Mouse (Mus musculus) kidney, embryonic 16.5 days (tissue): ENCODE data around the gene Lrrn4cl. TPM values are rescaled to one million over a fixed set of nuclear protein-coding genes. Genes with fewer than 3 reads are reported as not detected.

Experiments used
- ATAC-seq: fragments of 200-750 bp; cut with Nextera tagmentation; 2 replicates; pipeline ENCODE4 v1.8.0; 2017; ENCODE audit warnings: moderate TSS enrichment; ENCODE audit not compliant: low FRiP score, low TSS enrichment
- H3K27ac ChIP-seq: fragments of 300-500 bp; sonication (generic); 2 replicates; pipeline ENCODE4 v1.5.1; 2014; ENCODE audit warnings: low read length
- H3K27me3 ChIP-seq: fragments of 300-500 bp; sonication (generic); 2 replicates; pipeline ENCODE4 v1.6.1; 2014; ENCODE audit warnings: low read length, control low read depth, mixed read lengths; ENCODE audit not compliant: insufficient read depth
- H3K36me3 ChIP-seq: fragments of 300-500 bp; sonication (generic); 2 replicates; pipeline ENCODE4 v1.6.1; 2014; ENCODE audit warnings: low read length, control low read depth, mixed read lengths; ENCODE audit not compliant: insufficient read depth
- H3K4me1 ChIP-seq: fragments of 300-500 bp; sonication (generic); 2 replicates; pipeline ENCODE4 v1.6.1; 2014; ENCODE audit warnings: low read length, control low read depth, mixed read lengths; ENCODE audit not compliant: insufficient read depth
- H3K4me2 ChIP-seq: fragments of 300-500 bp; sonication (generic); replicated peaks from 2 replicates; pipeline ENCODE4 v1.6.1; 2014; ENCODE audit warnings: low read depth, low read length
- H3K4me3 ChIP-seq: fragments of 300-500 bp; sonication (generic); 2 replicates; pipeline ENCODE4 v1.5.1; 2014; ENCODE audit warnings: mild to moderate bottlenecking, low read length
- H3K9ac ChIP-seq: fragments of 300-500 bp; sonication (generic); replicated peaks from 2 replicates; pipeline ENCODE4 v1.6.1; 2014; ENCODE audit warnings: low read length
- H3K9me3 ChIP-seq: fragments of 300-500 bp; sonication (generic); 2 replicates; pipeline ENCODE4 v1.6.1; 2016; ENCODE audit warnings: low read length, control low read depth
- WGBS: fragments of 180-500 bp; shearing (Covaris S2); extraction: QIAGEN DNeasy Blood & Tissue Kit; methylation state at CpG from one replicate; pipeline ENCODE4 v1.1.7; 2014; 5-methylcytosine and 5-hydroxymethylcytosine counted together
- polyA plus RNA-seq: library from polyadenylated mRNA; unstranded; fragments of >200 nt; fragmentation: Nextera tagmentation; extraction: Ambion mirVana; gene quantifications from 2 replicates; pipeline ENCODE4 v1.2.1, GENCODE M21; 2015

Gene Lrrn4cl
- 0.75 and 1.0 TPM in 2 replicates for polyA plus RNA-seq

GRCm38 (mm10) chr19:8850402-8850901 lies at the start of gene Lrrn4cl:
Lrrn4cl (plus strand) TSS chr19:8850768.
- Histone ChIP-seq H3K27ac (no peak within 1 kb of the TSS), H3K9ac (peak within 1 kb of the TSS; percentile 23; the same call in 1 of the 2 replicates)
- 23% methylated on average over 7 of the region's 7 CpGs for WGBS

GRCm38 (mm10) chr19:8802130-8802821 lies 48.3 kb upstream of the Lrrn4cl start, which contains the start of gene Zbtb3:
Zbtb3 (plus strand) TSS chr19:8802555.
- H3K36me3 ChIP-seq: peaks cover 16% of the 10 kb centered on the region; the same call in 1 of the 2 replicates
- H3K27me3 ChIP-seq: no peaks in the 10 kb centered on the region
- 0% methylated on average over 30 of the region's 30 CpGs for WGBS
- peaks cover 15% of the 10 kb centered on the region for H3K4me1 ChIP-seq
- H3K9ac ChIP-seq: peak within 1 kb of the TSS; percentile 79
- H3K4me2 ChIP-seq: peak within 1 kb of the TSS; percentile 84
- no peaks in the 10 kb centered on the region for H3K9me3 ChIP-seq
- ATAC-seq: peak; percentile 97
- peak within 1 kb of the TSS; percentile 81 for H3K4me3 ChIP-seq
- H3K27ac ChIP-seq: peak within 1 kb of the TSS; percentile 95

More at GRCm38 (mm10) chr19:8850402-8850901, at the start of gene Lrrn4cl:
- H3K4me1 ChIP-seq: 0 out of 2 replicates have a peak, but pooled peaks cover 7% of the 10 kb centered on the region
- H3K9me3 ChIP-seq: no peaks in the 10 kb centered on the region
- H3K4me3 ChIP-seq: no peak within 1 kb of the TSS
- 0 out of 2 replicates have a peak within 1 kb of the TSS, but pooled peaks have one; percentile 14 for H3K4me2 ChIP-seq
- no peaks in the 10 kb centered on the region for H3K27me3 ChIP-seq
- H3K36me3 ChIP-seq: peaks cover 21% of the 10 kb centered on the region
- ATAC-seq: peak; percentile 49; the same call in 1 of the 2 replicates

- peak overlapping the region; percentile 84 for H3K4me2 ChIP-seq
- WGBS: 89% methylated on average over 9 of the region's 9 CpGs
- no peak for ATAC-seq
- no peak overlapping the region; the same call in 1 of the 2 replicates for H3K9ac ChIP-seq
- H3K27ac ChIP-seq: no peak overlapping the region
- peak overlapping the region; percentile 81 for H3K4me3 ChIP-seq
- H3K4me1 ChIP-seq: peaks cover 10% of the 10 kb centered on the region
- H3K9me3 ChIP-seq: no peaks in the 10 kb centered on the region
- H3K36me3 ChIP-seq: peaks cover 26% of the 10 kb centered on the region; the same call in 1 of the 2 replicates
- H3K27me3 ChIP-seq: no peaks in the 10 kb centered on the region
These were observed 47.3 kb upstream of the Lrrn4cl start for GRCm38 (mm10) chr19:8803204-8803780.

GRCm38 (mm10) chr19:8803879-8804660 lies 46.5 kb upstream of the Lrrn4cl start:
- Histone ChIP-seq H3K4me3 (no peak overlapping the region), H3K27ac (no peak overlapping the region), H3K36me3 (peaks cover 31% of the 10 kb centered on the region; the same call in 1 of the 2 replicates), H3K9ac (no peak overlapping the region), H3K4me1 (peaks cover 10% of the 10 kb centered on the region), H3K9me3 (no peaks in the 10 kb centered on the region), H3K27me3 (no peaks in the 10 kb centered on the region), H3K4me2 (no peak overlapping the region)
- 93% methylated on average over 11 of the region's 11 CpGs for WGBS
- no peak for ATAC-seq

- Histone ChIP-seq H3K9ac (no peak overlapping the region), H3K4me3 (no peak overlapping the region), H3K4me1 (peaks cover 7% of the 10 kb centered on the region), H3K36me3 (peaks cover 46% of the 10 kb centered on the region), H3K27me3 (no peaks in the 10 kb centered on the region), H3K4me2 (no peak overlapping the region), H3K27ac (no peak overlapping the region), H3K9me3 (no peaks in the 10 kb centered on the region)
- 93% methylated on average over 5 of the region's 5 CpGs for WGBS
- ATAC-seq: no peak
These were observed 43.8 kb upstream of the Lrrn4cl start for GRCm38 (mm10) chr19:8806810-8807209.

GRCm38 (mm10) chr19:8815812-8816211 lies 34.8 kb upstream of the Lrrn4cl start:
- H3K9ac ChIP-seq: no peak overlapping the region
- H3K27ac ChIP-seq: no peak overlapping the region
- WGBS: 60% methylated on average over 11 of the region's 11 CpGs
- H3K27me3 ChIP-seq: no peaks in the 10 kb centered on the region
- H3K9me3 ChIP-seq: no peaks in the 10 kb centered on the region
- peaks cover 39% of the 10 kb centered on the region for H3K36me3 ChIP-seq
- no peak overlapping the region for H3K4me2 ChIP-seq
- no peak overlapping the region for H3K4me3 ChIP-seq
- ATAC-seq: no peak
- H3K4me1 ChIP-seq: peaks cover 26% of the 10 kb centered on the region

GRCm38 (mm10) chr19:8817001-8817400 lies 33.6 kb upstream of the Lrrn4cl start:
- Histone ChIP-seq H3K27me3 (no peaks in the 10 kb centered on the region), H3K9ac (no peak overlapping the region; the same call in 1 of the 2 replicates), H3K4me1 (peaks cover 28% of the 10 kb centered on the region), H3K9me3 (no peaks in the 10 kb centered on the region), H3K27ac (no peak overlapping the region), H3K36me3 (peaks cover 29% of the 10 kb centered on the region), H3K4me2 (peak overlapping the region; percentile 7), H3K4me3 (no peak overlapping the region)
- no peak for ATAC-seq
- WGBS: 82% methylated on average over 3 of the region's 3 CpGs

- no peak for ATAC-seq
- Histone ChIP-seq H3K4me3 (peak overlapping the region; percentile 100), H3K4me2 (peak overlapping the region; percentile 80), H3K27me3 (no peaks in the 10 kb centered on the region), H3K9ac (peak overlapping the region; percentile 80), H3K27ac (peak overlapping the region; percentile 100), H3K36me3 (peaks cover 23% of the 10 kb centered on the region), H3K4me1 (peaks cover 42% of the 10 kb centered on the region), H3K9me3 (no peaks in the 10 kb centered on the region)
- 13% methylated on average over 14 of the region's 14 CpGs for WGBS
These were observed 32.2 kb upstream of the Lrrn4cl start for GRCm38 (mm10) chr19:8818301-8818798.
